Mouse (Mus musculus) bone marrow, adult 2 months (tissue): ENCODE measurements at regions not wholly inside any gene's neighbourhood (a gene's known extent, or its start where the extent isn't known, plus 50 kb on each side); places are given as distances from the start of the nearest gene placed in this dataset.

Source experiments
- H3K27ac ChIP-seq: fragments of 200-500 bp; 2 replicates; pipeline ENCODE4 v1.5.1; 2012; ENCODE audit warnings: low read depth, mild to moderate bottlenecking, control low read depth, inconsistent platforms, low read length; ENCODE audit not compliant: control insufficient read depth, poor library complexity, insufficient read depth
- H3K4me1 ChIP-seq: fragments of 200-500 bp; 2 replicates; pipeline ENCODE4 v1.6.1; 2011; ENCODE audit warnings: low read length; ENCODE audit not compliant: control insufficient read depth, insufficient read depth
- H3K4me3 ChIP-seq: fragments of 200-500 bp; replicated peaks from 2 replicates; pipeline ENCODE3; 2011; ENCODE audit warnings: mild to moderate bottlenecking, low read depth, low read length, control low read depth; ENCODE audit not compliant: control insufficient read depth
- CTCF ChIP-seq: fragments of 200-500 bp; IDR thresholded peaks from 2 replicates; pipeline ENCODE4 v1.5.1; 2011; ENCODE audit warnings: low read length, control low read depth; ENCODE audit not compliant: control insufficient read depth, insufficient read depth
- POLR2A ChIP-seq: fragments of 200-500 bp; IDR thresholded peaks from 2 replicates; pipeline ENCODE4 v1.6.1; 2011; ENCODE audit warnings: low read depth, mild to moderate bottlenecking, control low read depth, low read length, borderline replicate concordance; ENCODE audit not compliant: control insufficient read depth
- WGBS: fragments of 180-500 bp; shearing (Covaris S2); methylation state at CpG from one replicate; pipeline ENCODE4 v1.1.7; 2018; 5-methylcytosine and 5-hydroxymethylcytosine counted together

DNA sequence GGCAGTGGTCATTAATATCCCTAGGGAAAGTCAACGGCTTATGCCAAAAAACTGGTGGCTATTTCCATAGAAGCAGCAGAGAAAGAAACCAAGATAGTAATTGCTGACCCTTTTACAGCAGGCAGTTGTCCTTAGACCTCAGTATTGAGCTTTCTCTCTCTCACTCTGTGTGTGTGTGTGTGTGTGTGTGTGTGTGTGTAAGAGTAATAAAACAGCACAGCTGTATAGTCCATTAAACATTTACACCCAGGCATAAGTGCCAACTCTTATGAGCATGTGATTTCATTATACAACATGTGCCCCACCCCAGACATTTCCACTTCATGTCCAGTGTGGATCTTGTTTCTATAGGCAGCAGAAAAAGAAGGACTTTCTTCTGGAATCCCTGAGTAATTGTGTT lies 183.2 kb downstream of the Calcrl start:
- 79% methylated on average over 1 of the region's 1 CpGs for WGBS
- no peak overlapping the region for H3K4me3 ChIP-seq
- no peak for TF ChIP-seq POLR2A
- TF ChIP-seq CTCF, result no peak
- no peak overlapping the region for H3K27ac ChIP-seq
- H3K4me1 ChIP-seq, result no peaks in the 10 kb centered on the region

DNA sequence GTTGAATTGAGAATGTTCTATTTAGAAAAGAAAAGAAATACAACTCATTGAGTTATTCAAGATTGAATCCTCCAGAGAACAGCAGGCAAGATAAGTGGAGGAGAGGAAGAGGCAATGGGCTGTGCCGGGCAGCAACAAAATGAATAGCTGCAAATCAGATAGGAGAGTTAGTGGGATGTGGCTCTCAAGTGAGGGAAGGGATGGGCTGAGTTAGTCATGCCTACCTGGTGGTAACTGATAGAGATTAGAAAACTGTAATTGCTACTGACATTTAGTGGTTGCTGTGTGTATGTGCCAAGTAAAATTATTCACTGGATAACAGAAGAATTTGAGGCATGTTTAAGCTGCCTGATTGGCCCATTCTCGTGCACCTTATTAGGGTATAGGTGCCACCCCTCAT lies 179.3 kb downstream of the Calcrl start:
- H3K4me1 ChIP-seq, result peaks cover 2% of the 10 kb centered on the region; the same call in 1 of the 2 replicates
- TF ChIP-seq POLR2A (no peak), CTCF (no peak)
- H3K4me3 ChIP-seq, result no peak overlapping the region
- H3K27ac ChIP-seq, result no peak overlapping the region
- 61% methylated on average over 2 of the region's 2 CpGs for WGBS

DNA sequence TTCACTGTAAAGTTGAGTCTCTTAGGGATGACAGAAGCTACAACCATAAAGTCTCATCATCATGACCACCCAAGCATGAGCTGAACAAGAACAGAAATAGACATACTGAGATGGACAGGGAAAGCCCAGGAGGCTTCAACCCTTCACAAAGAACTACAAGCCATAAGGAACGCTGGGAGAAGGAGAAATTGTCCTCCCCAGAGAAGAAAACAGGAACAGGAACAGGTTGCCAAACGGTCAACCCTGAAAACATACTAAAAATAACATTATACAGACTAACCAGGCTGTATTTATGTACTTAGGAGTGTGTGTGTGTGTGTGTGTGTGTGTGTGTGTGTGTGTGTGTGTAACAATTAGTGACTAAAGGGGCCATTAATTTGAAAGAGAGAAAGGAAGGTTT lies 178.6 kb downstream of the Calcrl start:
- Histone ChIP-seq H3K4me1 (peaks cover 2% of the 10 kb centered on the region; the same call in 1 of the 2 replicates), H3K4me3 (no peak overlapping the region), H3K27ac (no peak overlapping the region)
- TF ChIP-seq CTCF, result no peak
- no peak for TF ChIP-seq POLR2A
- WGBS, result 3% methylated on average over 2 of the region's 2 CpGs

DNA sequence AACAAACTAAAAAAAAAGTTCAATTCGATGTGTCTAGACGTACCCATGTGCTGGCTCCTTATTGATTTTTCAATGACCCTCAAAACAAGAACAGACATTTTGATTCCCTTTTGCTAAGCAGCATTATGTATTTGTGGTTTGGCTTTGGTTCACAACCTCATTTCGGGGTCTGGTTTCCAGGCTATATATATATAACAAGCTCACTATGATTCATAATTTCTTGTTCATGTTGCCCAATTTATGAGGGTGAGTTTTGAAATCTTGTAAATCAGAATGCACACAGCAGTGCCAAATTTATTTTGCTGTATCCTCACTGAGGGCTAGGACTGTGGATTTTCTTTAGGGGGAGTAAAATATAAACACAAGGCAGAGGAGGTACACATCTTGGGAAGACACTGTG lies 177.0 kb downstream of the Calcrl start:
- WGBS, result 55% methylated on average over 3 of the region's 3 CpGs
- Histone ChIP-seq H3K4me3 (no peak overlapping the region), H3K27ac (no peak overlapping the region), H3K4me1 (peaks cover 2% of the 10 kb centered on the region; the same call in 1 of the 2 replicates)
- TF ChIP-seq POLR2A, result no peak
- TF ChIP-seq CTCF, result no peak

DNA sequence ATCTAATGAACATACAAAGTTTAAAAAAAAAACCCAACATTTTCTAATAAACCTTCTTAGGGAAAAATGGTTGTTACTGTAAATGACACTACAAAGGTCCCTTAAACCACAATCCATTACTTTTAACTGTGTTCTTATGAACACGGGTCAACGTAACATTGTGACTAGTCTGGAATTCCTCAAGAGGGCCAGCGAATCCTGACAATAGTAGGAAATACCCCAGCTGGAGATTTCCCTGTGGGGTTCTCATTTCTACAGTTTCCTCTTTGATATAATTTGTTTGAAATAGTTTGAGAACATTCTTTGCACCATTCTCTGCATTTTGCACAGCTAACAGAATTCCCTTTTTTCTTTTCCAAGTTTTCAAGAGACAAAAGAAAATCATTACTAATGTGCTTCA lies 175.3 kb downstream of the Calcrl start:
- Histone ChIP-seq H3K4me1 (peaks cover 2% of the 10 kb centered on the region; the same call in 1 of the 2 replicates), H3K27ac (no peak overlapping the region), H3K4me3 (no peak overlapping the region)
- 81% methylated on average over 3 of the region's 3 CpGs for WGBS
- TF ChIP-seq POLR2A (no peak), CTCF (no peak)

DNA sequence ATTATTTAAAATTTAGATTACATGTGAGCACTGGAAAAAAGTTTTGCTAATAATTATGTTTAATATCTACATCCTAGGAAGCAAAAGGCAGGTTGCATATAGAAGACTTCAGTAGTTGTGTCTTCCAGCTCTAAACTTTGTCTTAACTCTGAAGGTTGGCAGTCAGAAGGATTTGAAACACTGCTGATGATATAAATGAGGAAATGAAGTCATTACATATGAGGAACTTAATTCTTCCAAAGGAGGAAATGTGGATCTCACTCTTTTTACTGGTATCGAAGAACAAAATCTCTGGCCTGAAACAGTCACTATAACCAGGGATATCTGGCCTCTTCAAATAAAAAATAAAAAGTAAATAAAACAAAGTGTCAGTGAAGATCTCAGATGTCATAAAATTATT lies 173.1 kb downstream of the Calcrl start:
- Histone ChIP-seq H3K4me3 (no peak overlapping the region), H3K4me1 (peaks cover 2% of the 10 kb centered on the region; the same call in 1 of the 2 replicates), H3K27ac (no peak overlapping the region)
- no peak for TF ChIP-seq CTCF
- TF ChIP-seq POLR2A, result no peak
- 6% methylated on average over 1 of the region's 1 CpGs for WGBS

DNA sequence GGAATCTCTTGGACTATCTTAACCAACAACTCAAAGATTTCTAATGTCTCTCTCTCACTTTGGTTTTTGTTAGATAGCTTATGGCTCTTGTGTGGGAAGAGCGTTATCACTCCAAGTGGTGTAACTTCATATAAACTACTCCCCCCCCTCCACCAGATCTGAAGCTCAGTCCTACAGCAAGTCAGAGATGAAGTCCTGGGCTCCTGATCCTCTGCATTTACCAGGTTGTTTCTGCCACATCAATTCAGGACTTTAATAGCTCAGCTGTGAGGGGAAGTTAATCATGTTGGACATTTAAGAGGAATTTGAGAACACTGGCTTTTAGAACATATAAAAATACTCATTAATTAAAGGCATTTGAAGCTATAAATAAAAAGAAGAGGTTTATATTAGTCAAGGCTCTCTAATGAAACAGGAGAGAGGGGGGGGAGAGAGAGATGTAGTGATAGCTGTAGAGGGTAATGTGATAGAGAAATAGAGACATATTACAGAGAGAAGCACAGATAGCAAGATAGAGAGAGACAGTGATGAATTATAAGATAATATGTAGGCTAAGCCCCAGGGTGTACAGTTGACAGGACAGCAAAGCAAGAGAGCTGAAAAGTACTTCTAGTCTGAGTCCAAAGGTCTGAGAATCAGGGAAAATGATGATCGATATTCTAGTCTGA lies 166.7 kb downstream of the Calcrl start:
- H3K4me1 ChIP-seq, result no peaks in the 10 kb centered on the region
- H3K4me3 ChIP-seq, result no peak overlapping the region
- WGBS, result 86% methylated on average over 2 of the region's 2 CpGs
- TF ChIP-seq CTCF (no peak), POLR2A (no peak)
- no peak overlapping the region for H3K27ac ChIP-seq

DNA sequence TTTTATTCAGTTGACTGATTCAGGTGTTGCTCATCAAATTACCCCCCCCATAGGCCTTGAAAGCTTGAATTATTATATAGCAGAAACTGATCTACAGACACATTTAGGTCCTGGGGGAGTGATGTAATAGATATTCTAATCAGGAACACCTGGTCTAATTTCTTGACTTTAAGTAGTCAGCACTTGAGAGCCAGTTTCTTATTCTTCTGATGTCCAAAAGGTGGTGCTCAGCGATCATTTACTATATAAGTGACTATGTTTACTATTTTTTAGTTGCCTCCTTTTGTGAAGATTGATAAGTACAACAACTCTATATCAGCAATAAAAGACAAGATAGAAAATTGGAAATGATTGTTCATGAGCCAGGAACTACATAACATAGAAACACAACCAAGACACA lies 166.0 kb downstream of the Calcrl start:
- no peak overlapping the region for H3K4me3 ChIP-seq
- 84% methylated on average over 1 of the region's 1 CpGs for WGBS
- H3K27ac ChIP-seq, result no peak overlapping the region
- H3K4me1 ChIP-seq, result no peaks in the 10 kb centered on the region
- no peak for TF ChIP-seq POLR2A
- no peak for TF ChIP-seq CTCF

DNA sequence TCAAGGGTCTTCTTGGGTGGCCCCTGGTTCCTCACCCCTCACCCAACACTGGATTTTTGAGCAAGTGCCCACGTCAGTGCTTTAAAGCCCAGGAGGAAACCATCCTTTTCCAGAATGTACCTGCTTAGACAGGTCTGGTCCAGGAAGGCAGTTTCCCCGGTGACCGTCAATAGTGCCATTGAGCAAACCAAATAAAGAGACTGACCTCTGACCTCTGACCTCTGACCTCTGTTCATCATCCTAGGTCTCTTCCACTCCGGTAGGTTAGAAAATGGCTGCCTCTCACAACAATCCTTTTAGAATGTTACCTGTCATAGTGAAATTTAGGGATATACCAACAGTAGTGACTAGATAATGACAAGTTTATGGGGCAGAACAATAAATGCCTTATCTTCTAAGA lies 164.5 kb downstream of the Calcrl start:
- TF ChIP-seq POLR2A, result no peak
- 81% methylated on average over 4 of the region's 4 CpGs for WGBS
- no peak overlapping the region for H3K4me3 ChIP-seq
- no peak overlapping the region for H3K27ac ChIP-seq
- H3K4me1 ChIP-seq, result no peaks in the 10 kb centered on the region
